Mouse (Mus musculus): ENCODE measurements around the gene Myh9.
A peak's percentile ranks its signal among the peaks of the same experiment; 100 is the strongest.

Gene Myh9

DNA sequence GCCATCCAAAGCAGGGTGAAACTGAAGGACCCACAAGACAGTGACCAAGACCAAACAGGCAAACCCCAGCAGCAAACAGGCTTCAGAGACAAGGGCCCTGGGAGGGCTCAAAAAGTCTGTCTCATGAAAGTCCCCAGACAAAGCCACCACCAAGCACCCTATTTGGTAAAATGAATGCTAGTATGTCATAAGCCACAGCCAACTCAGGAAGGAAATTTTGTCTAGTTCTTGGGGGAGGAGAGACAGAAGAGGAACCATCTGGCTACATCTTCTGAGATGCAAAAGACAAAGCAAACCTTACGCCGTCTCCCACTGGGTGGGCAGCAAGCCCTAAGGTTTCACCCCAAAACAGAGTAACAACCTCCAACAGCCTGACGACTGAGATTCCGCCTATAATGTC is 36.3 kb downstream of the Myh9 start:
- no peak for DNase-seq

DNA sequence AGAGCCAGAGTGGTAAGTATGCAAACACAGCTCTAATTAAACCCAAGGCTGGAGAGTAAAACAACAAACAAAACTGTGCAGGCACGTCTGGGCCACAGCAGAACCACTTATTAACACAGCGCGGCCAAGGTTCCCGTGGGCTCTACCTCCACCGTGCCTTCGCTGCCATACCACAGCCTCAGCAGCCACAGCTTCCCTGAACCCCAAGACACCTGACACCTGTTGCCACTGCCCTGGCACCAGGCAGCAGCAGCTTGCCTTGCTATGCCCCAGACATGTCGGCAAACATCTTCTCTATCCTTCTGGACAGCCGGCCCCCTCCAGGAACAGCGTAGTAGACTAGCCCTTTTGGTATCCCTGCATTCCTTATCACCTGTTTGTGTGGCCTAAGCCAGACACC is 37.0 kb downstream of the Myh9 start:
- DNase-seq, result no peak

DNA sequence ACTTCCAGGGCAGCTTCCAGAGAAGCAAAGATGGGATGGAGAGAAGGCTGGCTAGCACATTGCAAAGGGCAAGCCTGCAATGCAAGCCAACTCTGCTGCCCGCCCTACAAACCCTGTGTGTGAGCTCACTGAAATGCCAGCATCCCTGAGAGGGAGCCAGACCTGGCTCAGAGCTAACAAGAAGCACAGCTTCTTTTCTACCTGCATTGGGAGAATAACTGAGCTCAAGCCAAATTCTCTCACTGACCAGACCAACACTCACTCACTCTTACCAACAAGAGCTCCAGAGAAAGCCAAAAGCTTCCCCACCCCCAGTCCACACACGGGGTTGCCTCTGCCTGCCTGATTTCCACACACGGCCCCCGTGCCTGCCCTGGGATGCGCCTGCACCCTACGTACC is 37.5 kb downstream of the Myh9 start:
- peak; percentile 59 to 61 for DNase-seq

DNA sequence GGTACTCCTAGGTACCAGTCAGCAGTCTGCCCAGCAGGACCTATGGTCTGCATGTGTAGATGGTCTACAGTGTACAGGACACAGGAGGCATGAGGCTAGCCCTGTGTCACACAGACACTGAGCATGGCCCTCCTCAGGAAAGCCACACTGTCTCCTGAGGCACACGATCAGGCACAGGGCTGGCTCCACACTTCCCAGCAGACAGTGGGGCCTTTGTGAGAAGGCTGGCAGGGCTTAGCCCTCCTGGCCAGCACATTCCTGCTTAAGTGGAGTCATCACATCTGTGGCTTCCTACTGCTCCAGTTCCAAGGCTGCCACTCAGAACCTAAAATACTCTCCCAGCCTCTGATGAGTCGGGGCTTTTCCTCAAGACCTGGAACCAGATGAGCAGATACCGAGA is 38.2 kb downstream of the Myh9 start:
- no peak for DNase-seq

DNA sequence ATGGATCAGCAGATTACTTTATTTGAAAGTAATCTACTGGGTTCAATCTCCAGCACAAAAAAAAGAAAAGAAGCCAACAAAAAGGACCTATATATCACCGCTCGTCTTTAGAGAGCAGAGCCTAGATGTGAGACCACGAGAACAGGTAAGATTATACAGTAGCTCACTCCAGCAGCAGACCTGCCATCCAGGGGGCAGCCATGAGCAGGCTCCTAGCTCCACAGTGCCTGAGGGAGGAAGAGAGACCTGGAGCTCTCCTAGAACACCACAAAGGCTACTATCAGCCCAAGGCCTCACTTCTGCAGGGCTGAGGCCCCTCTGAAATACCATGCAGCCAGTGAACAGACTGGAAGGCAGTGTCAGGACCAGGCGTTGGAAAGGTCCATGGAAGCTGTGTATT is 39.0 kb downstream of the Myh9 start:
- no peak for DNase-seq

DNA sequence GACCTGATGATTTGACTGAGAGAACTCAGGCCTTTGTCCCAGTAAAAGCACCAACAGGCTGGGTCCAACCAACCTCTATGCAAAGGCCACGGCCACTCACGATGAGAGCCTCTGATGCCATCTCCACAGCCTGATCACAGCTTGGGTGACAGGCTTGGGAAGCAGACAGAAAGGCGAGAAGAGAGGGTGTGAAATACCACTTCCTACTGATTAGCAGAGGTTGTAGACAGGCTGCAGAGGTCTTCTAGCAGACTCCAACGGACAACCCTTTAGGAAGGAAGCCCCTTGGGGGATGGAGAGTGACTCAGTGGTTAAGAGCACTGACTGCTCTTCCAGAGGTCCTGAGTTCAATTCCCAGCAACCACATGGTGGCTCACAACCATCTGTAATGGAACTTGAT is 40.8 kb downstream of the Myh9 start:
- no peak for DNase-seq

DNA sequence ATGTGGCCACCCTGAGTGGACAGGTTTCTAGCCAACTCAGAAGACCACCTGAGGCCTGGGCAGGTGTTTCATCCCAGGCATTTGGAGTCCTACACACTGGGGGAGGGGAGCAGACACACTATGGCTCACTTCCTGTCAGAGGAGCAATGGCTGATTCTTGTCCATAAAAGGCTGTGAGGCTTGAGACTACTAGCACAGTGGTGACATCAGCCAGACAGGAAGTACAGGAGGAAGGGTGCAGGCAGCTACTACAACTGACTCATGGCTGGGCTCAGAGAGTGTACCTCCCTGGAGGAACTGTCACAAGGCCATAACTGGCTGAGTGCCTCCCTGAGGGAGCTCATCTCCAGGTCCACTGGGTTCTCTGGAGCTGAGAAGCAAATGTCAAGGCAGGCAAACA is 41.5 kb downstream of the Myh9 start:
- no peak for DNase-seq

DNA sequence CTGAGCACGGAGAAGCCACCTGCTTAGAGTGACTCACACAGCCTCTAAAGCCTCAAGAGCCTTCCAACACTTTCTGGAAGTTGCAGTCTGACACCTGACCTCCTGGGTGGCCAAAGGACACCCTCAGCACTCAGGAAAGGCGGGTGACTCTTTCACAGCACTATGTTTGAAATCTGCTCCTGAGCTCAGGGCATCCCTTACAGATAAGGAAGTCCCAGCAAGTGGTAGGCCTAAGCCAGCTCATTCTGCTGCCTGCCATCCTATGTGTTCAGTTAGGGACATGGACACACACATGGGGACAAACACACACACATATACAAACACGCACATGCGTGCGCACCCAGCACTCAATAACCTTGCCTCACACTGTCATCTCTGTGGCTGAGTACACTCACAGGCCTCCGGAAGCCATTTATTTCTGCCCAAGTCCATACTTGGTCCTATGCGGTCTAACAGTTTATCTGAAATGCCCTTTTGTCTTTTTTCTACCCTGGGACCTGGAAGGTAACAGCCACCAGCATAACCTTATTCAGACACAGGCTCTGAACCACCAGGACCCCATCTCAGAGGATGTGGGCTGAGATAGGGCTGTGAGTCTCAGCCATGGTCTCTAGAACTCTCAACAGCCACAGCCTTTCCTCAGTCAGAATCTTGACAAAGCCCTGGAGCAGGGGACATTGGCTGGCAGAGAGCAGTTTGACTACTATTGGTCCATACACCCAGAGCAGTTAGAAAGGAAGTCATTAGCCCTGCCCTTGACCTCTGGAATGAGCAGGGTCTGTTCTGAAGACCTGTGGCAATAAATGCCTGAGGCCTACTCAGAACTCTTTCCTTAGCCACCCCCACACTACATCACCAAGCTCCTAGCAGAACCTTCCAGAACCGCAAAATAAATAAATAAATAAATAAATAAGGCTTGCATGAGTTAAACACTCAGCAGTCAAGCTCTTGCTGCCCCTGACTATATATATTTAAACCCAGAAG is 42.2 kb downstream of the Myh9 start:
- no peak for DNase-seq

DNA sequence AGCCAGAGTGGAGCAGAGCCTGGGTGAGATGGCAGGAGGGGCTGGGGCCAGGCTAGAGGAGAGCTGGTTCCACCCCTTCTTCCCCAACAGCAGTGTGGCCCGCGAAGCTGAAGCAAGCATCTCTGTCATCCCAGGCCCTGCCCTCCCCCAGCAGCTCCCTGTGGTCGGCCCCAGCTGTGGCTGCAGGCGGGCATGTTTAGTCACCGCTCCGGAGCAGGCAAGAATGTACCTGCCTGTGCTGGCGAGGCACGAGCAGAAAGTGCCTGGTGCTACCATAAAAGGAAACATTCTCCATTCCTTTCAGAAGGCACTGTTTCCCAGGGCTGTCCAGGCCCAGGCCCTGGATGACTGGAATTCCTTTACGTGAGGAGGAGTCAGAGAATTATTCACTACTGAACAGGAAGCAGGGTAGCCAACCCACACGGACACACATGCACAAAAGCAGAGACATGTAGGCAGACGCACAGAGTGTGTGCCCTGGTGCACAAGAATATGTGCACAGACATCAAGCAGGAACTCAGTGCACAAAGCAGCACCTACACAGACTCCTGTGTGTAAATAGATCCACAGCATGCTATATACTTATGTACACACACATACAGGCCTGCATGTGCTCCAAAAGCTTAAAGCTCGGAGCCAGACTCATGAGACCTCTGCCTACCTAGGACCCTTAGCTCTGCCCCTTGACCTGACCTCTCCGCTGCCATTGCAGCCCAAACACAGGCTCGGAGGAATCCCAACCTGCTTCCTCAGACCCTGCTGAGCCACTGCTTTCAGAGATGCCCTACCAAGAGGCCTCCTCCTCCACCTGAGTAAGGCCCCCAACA is 43.1 kb downstream of the Myh9 start:
- DNase-seq, result no peak

DNA sequence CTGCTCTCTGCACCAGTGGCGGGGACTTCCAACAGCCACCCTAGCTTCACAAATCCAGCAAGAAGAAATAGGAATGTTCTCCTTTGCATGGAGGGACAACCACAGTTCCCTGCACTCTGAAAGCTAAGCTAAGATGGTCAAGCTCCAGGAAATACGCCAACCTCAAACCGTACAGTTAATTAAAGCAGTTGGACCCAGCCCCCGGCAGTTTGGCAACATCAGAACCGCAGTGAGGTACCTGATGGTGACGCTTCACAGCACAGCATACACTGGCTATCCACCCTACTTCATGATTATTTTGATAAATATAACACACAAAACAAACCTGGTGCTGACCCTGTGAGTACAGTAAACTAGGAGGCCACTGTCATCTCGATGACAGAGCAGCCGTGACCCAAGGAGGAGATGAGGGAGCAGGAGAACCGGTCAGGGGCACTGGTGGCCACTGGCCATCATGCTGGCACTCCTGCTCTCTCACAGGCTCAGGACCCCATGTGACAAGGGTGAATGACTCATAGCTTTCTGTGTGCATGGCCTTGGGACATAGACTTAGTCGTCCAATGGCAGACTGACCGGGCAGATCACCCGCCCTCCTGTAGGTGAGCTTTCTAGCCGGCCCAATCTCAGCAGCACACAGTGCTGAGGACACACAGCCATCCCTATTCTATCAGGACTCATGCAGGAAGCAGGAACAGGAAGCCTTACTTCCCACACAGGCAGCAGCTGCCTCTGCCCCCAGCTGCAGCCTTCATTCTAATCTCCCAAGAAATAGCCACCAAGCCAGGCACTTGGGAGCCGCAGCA is 44.2 kb downstream of the Myh9 start:
- peak; percentile 62 to 63 for DNase-seq

DNA sequence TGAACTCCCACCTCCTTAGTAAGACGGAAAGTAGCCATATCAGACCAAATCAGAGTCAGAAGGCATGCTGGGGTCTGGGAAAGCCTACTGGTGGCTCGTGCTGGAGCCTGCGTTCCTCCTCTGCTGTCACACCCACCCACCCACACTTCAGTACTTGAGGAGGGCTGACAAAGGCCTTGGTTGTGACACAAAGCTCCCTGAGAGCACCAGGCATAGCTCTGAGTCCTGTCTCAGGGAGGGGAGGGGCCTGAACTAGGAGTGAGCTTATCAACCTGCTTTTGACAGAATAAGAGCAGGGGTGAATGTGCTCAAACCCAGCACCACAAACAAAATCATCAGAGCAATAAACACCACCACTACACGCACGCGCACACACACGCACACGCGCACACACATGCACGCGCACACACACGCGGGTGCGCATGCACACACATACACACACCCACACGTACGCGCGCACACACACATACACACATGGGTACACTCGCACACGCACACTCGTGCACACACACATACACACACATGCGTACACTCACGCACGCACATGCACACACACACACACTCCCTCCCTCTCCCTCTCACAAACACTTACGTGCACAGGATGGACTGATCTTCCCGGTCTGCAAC is 45.5 kb downstream of the Myh9 start:
- no peak for DNase-seq

DNA sequence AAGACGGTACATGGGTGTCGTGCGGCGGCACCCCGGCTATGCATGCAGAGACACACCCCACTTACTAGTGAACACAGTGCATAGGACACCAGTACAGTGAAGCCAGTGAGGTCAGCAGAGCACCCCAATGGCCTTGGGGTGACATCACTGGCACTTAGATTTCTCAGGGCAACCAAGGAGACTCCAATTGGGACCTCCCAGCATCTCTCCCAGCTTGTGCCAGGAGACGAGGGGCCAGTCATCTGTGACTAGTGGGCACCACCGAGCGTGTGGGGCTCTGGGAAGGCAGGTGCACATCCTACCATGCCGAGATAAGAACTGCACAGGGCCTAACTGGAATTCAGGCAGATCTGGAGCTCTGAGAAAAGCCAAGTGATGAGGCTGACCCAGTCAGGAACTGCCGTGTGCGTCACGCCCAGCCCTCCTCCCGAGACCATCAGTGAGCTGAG is 47.0 kb downstream of the Myh9 start:
- DNase-seq, result no peak

DNA sequence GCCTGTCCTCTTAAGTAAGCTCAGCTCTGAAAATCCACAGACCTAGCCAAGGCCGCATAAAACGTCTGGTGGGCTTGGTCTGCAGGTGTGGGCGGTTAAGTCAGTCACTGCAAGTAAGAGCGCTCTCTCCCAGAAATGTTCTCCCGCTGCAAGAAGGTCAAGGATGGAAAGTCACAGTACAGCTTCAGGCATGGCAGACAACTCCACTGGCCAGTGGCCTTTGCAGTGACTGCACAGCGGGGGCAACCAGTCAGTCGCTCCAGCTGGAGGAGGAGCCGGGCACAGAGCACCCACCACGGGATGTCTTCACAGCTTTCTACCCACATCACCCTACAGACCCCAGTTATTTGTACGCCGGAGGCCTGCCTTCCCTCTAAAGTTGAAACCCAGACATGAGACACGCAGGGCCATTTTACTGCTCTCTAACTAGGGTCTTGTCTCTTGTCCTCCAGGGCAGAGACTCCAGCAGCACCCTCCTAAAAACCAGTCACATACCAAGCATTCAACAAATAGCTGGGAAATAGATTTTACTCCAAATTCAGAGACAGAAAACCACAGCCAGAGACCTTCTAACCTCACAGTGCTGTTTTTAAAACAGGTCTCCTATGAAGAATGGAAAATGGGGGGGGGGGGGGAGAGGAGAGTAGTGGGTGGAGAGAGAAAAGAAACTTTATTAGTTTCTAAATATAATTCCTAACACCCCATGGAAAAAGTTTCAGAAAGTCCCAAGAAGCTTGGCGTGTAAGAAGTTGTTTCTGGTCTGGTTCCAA is 47.7 kb downstream of the Myh9 start:
- DNase-seq, result no peak

DNA sequence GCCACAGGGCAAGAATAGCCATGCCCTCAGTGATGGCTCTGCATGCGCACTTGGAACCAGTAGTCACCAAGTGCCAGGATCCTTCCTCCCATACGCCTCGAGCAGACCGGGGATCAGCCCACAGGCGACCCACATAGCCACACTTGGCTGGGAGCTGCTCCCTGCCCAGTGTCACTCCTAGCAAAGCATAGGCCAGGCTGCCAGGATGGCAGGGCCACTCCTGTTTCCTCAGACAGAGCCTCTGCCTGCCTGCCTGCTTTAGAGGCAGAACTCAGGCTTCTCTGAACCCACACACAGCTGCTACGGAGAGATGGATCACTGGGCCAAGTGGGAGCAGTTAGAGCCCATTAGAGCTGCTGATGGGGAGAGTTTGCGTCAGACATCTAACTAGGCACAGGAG is 48.4 kb downstream of the Myh9 start:
- peak in 1 of 2 experiments; percentile 66 for DNase-seq

DNA sequence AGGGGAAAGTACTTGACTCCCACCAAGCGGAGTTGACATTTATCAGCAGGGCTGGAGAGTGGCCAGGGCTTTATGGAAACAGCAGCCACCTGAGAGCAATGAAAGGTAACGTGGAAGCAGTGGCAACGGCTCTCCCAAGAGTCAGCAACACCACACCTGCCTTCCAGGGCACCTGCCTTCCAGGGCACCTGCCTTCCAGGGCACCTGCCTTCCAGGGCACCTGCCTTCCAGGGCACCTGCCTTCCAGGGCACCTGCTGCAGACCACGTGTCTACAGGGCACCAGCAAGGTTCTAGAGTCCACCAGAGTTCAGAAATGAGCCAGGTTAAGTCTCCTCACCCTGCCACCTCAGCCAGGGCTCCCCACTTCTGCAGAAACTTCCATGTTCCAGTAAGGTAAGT is 48.9 kb downstream of the Myh9 start:
- no peak for DNase-seq

DNA sequence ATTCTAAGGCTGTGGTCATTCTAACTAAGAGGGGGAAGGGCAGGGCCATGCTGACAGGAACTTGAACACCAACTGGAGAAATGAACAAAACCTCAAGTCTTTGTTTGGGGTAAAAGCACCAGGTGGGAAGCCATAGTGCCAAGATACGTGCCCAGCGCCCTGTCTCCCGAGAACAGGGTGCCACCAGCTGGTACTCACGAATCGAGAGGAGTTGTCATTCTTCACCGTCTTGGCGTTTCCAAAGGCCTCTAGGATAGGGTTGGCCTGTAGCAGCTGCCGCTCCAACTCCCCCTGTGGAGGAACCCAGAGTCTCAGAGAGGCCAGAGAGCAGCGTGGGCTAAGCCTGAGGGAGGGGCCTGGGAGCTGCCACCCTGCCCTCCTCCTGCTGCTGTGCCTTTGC is 49.9 kb downstream of the Myh9 start:
- peak in 1 of 2 experiments; percentile 9 for DNase-seq

DNA sequence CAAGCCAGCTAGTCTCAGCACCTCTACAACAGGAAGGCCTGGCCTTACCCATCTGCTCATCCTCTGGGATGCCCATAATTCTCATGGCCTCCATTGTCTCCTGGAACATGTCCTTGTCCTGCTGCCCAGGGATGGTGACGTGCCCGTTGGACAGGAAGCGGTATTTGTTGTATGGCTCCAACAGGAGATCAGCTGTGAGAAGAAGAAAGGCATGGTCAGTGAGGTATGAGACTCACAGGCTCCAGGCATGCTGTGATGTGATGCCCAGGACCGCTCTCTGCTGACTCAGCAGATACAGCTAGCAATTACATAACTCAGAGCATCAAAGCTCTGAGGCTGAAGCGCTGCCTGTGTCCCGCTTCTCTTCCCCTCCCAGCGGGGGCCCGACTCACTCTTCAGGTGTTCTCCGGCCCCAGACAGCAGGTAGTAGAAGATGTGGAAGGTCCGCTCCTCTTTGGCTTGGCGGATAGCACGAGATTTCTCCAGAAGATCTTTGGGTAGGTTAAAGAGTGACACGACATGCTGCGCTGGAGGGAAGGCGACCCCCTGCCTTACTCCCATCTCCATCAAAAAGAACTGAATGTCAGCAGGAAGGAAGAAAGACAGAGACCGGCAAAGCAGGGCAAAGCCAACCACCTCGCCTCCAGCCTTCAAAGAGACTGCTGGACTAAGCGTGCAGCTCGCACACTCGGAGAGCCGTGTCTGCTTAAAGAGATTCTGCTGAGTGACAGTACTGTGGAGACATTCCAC is 51.1 kb downstream of the Myh9 start:
- peak; percentile 50 to 52 for DNase-seq

DNA sequence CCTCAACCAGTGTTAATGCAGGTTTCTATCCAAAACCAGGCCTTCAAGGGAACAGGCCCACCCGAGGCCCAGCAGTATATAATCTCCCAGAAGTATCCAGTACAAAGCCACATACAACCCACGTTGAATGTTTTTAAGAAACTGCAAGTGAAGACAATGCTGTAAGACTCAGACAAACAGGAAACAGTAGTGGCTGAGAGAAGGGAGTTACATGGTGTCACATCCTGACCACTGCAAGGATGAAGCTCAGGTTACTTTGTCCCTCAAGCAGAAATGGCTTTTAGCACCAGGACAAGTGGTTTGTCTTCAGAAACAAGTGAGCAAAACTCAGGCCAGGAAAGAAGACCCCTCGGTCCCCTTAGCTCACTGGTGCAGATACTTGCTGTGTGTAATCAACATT is 52.8 kb downstream of the Myh9 start:
- no peak for DNase-seq

DNA sequence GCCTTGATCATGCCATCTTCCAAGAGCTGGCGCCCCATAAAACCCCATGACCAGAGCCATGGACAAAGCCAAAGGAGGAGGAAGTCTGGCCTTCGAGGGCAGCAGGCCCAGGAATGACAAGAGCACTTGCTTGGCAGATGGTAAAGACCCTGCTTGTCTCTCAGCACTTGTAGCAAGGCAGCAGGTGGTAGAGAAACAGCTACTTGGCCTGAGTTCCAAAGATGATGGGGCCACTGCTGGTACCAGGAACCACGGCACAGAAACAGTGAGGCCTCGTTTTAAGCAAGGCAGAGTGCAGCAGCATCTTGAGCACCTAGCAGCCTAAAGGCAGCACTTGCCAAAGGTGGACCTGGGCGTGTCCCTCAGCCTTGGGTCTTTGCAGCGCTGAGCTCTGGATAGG is 53.6 kb downstream of the Myh9 start:
- DNase-seq, result peak; percentile 67 to 70

DNA sequence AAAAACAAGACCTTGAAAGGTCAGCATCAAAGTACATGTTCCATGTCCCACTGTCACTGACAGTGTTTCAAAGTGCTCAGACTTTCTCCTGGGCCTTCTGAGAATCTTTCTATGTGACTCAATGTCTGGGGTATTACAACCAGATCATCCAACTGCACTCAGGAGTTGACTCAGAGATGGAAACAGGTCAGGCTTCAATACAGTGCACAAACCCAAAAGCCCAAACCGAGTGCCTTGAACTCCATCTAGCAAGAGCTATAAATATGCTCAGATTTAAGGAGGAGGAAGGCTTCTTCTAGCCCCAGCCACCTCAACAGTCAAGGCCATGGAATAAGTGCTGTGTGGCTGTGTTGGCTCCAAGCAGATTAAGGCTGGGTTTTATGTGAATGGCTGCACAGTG is 56.2 kb downstream of the Myh9 start:
- no peak for DNase-seq
